Mouse (Mus musculus) heart, postnatal 4 days (tissue): ENCODE data around the gene Hspb7. TPM values are rescaled to one million over a fixed set of nuclear protein-coding genes. Genes with fewer than 3 reads are reported as not detected.

Experiments
- DNase-seq: peaks from one replicate; pipeline ENCODE4 v3.0.0; 2021
- total RNA-seq, 2 experiments: library from RNA; stranded (reverse); gene quantifications; 2 replicates each; pipeline ENCODE4 v1.2.3; 2021

Gene Hspb7
- total RNA-seq, 2 experiments from 2014 or later = 865 to 923 TPM

GRCm38 (mm10) chr4:141420886-141421285 lies 307 bp downstream of the Hspb7 start:
- DNase-seq = peak; percentile 58

GRCm38 (mm10) chr4:141421423-141421822 lies 844 bp downstream of the Hspb7 start:
- DNase-seq = peak; percentile 94

DNA sequence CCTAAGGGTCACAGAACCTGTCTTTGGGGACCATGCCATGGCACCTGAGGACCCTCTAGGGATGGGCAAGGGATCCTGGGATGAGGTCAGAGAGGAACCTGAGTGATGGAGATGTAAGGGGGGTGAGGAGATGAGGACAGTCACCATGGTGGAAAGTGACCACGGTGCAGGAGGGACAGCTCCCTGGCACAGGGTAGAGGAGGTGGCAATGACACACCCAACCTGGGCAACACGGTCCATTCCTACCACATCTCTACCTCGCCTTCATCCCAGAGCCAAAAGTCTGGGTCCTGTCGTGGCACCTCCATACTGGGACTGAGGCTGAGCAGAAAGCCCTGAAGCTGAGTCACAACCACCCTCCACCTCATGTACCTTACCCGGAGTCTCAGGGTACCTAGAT lies 2.3 kb downstream of the Hspb7 start:
- DNase-seq = no peak

DNA sequence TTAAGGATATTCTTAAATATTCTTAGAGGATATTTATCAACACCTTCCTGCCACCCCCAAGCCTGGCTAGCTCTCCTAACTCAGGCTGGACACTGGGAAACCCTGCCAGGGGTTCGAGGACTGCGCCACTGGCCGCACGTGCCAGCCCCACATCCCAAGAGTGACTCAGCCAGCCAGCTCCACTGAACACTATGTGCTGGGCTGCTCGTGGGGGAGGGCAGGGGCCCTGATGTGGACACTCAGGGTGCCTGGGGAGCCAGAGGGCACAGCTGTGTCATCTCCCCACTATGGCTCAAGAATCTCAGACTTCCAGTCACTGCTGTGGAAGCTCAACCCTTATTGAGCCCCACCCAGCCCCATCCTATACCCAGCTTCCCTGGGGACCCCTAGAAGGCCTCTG lies 2.7 kb downstream of the Hspb7 start:
- DNase-seq = peak; percentile 43

DNA sequence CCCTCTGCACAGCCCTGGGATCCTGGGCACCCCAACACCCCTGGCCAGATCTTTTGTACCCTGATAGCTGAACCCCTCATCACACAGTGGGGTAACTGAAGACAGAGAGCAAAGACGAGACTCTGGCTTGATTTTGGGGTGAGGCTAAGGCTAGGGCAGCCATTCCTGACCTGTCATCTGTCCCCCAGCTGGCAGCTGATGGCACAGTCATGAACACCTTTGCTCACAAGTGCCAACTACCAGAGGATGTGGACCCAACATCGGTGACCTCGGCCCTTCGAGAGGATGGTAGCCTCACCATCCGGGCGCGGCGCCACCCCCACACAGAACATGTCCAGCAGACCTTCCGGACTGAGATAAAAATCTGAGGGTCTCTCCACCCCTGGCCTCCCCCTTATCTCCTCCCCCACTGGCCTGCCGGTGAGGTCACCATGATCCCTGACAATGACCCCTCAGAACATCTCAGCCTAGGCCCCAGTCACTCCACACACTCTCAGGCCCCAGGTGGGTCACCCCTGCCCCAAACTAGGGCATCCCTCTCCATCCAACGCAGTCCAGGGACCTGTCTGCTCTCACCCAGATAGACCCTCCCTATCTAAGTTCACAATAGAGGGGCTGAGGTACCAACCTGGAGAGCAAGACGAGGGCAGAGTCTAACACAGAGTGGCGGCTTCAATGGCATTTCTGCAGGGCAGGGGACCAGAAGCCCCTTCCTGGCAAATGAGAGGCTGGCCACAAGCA lies 3.3 kb downstream of the Hspb7 start:
- peak; percentile 39 for DNase-seq

DNA sequence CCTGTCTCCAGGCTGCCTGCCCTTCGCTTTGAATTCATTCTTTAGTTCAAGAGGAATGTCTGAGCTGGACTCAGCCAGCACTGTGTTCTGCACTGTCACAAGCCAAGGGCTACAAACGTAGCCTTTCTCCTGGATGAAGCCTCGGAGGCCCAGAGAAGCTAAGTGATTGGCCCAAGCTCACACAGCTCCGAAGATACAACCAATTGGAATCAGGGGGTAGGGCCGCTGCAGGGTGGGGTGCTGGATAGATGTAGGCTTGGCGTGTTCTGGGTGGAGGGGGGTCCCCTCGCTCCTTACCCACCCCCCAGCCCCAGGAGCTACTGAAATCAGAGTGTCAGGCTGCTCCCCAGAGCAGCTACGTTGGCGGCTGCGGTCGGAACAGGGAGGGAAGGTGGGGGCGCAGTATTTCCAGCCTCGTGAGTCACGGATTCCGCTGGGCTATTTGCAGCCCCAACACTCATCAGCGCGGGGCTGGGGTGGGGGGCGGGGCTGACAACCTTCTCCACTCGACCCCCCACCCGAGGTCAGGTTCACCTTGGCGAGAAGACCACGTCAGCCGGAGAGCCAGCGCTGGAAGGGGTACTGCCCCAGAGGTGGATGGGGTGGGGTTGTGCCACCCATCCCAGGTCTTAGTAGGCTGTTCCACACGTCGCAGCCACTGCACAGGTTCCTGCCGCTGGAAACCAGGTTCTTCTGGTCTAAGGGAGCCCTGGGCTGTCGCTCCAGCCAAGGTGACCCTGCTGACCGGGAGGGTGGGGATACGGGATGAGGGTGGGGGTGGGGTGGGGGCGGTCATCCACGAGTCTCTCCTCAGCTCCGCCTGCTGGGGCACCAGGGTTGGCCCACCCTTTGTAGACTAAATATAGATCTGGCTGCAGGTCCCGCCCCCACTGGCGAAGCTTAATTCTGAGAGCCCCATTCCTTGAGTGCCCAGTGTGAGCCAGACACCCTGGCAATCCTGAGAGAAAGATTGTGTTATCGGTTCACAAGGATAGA lies 5.2 kb downstream of the Hspb7 start:
- peak; percentile 85 for DNase-seq

DNA sequence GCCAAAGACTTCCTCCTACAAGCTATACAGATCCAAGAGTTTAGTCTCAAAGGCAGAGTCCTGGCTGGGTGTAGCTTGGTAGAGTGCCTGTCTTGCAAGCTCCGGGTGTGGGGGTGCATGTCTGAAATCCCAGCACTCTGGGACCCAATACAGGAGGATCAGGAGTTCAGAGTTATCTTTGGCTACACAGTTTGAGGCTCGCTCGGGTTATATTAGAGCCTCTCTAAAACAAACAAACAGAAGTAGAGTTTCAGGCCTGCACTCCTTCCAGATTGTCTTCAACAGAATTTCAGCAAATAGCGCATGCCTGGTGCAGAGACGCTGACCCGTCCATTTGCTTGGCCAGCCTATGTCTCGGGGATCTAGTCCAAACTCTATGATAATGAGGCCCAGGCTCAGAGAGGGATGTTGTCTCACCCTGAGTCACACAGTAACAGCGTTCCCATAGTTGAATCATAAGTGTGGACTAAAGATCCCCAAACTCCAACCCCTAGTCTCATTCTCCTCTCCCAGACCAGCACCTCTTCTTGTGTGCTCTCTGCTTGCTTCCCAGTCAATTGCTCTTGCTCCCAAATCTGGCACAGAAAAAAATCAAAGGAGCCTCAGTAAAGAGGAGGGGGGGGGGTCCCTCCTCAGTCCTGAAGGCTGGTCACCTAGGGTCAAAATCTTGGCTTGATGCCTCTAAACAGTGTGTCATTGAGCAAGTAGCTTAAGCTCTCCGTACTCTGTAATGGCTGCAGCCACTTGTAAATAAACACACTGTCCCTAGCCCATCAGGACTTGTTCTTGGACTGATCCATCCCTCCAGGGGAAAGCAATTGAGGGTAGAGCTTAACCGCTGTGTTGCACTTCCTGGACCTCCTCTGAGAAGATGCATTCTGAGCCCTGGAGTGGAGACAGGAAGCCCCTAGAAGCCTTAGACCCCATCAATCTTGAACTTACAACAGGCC lies 6.5 kb downstream of the Hspb7 start:
- DNase-seq = no peak

GRCm38 (mm10) chr4:141427921-141428320 lies 7.3 kb downstream of the Hspb7 start:
- DNase-seq = no peak

GRCm38 (mm10) chr4:141429381-141429780 lies 8.8 kb downstream of the Hspb7 start:
- DNase-seq = peak; percentile 35

GRCm38 (mm10) chr4:141429847-141430246 lies 9.3 kb downstream of the Hspb7 start:
- peak; percentile 74 for DNase-seq

DNA sequence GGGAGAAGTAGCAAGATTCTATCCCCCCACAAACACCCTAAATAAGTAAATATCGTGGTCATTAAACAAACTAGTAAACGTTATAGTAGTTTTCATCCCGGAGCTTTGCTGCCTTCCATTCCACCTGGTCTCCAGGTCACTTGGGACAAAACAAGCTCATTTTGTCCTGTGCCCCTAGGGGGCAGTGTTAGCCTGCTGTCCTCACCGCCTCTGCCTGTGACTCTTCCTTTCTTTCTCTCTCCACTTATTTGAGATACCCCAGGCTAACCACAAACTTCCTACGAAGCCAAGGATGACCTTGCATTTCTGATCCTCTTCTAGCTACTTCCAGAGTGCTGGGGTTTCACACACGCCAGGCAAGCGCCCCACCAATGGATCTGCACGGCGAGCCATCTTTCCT lies 10.4 kb downstream of the Hspb7 start:
- DNase-seq = peak; percentile 80

- no peak for DNase-seq
These were observed 12.1 kb downstream of the Hspb7 start for GRCm38 (mm10) chr4:141432666-141433065.

- DNase-seq = no peak
These were observed 12.6 kb downstream of the Hspb7 start for GRCm38 (mm10) chr4:141433191-141433590.

DNA sequence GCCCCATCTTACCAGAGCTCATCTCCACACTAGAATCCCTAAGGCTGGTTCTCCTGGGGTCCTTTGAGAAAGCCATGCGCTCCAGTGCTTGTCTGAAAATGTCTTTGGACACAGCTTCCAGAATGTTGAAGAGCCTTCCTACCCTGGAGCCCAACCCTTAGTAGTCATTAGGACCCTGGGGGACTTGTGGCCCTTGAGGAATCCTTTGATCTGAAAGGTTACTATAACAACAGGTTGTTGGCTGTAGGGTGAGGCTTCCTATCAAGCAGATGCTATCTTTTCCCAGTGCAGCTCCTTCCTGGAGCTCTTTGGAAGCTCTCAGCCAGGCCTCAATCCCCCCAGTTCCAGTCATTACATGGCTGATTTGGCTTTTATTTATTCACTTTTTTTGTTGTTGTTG lies 15.4 kb downstream of the Hspb7 start, which contains the start of gene Srarp:
Gene Srarp, minus strand, starts transcription at position 132 of the 400 bp plus-strand sequence.
- no peak for DNase-seq

DNA sequence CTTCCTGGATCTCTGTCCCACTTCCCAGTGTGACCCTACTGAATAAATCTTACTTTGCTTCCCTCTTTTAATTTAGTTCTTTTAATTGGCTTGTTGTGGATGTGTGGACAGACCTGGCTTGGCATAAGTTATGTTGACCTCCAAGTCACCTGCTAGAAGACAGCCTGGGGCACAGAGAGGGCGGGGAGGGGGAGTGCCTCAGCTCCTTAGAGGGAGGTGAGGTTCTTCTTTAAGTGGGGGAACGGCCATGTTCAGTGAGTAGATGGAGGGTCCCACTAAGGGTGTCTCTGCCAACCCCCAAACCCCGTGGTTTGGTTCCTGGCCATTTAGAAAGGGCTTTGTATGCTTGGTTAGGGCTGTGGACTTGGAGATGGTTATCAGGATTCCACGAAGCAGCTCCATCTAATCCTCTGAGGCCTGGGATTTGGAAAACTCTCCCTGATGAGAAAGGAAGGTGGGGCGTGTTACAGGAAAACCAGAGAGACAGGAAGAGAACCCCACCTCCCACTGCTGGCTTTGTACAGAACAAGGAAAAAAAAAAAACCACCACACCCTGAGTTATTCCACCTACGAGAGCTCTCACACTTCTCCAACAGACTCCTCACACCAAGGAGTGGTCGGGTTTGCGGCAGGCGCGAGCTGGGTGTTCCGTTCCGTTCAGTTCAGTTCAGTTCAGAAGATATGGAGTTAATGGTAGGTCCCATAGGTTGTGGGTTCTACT lies 18.7 kb downstream of the Hspb7 start:
- no peak for DNase-seq

- DNase-seq = no peak
These were observed 20.3 kb downstream of the Hspb7 start for GRCm38 (mm10) chr4:141440877-141441276.

DNA sequence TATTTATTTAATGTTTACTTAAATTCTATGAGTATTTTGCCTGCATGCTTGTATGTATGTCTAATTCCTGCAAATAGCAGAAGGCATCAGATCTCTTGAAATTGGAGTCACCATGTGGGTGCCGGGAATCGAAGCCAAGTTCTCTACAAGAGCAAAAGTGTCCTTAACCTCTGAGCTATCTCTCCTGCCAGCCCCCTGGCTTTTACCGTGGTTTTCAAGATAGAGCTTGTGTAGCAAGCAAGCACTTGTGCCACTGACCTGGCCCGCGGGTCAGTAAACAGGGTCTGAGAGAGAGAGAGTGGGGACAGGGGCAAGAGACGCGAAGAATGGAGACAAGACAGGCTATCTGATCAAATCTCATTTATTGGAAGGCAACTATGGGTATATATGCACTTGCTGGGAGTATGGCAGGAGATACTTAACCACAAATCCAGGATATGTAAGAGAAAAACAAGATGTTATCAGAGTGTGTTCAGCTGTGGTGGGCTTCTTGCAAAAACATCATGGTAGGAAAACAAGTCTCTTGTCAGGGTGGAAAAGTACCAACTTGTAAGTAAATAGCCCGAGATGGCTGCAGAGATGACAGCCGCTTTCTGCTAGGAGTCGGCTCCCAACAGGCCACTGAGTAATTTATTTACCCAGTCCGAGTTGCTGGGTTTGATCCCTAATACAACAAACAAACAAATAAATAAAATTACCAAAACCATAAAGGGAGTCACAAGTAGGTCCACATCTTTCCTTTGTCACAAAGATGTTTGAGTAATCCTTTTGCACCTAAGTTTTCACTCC lies 23.3 kb downstream of the Hspb7 start:
- no peak for DNase-seq

DNA sequence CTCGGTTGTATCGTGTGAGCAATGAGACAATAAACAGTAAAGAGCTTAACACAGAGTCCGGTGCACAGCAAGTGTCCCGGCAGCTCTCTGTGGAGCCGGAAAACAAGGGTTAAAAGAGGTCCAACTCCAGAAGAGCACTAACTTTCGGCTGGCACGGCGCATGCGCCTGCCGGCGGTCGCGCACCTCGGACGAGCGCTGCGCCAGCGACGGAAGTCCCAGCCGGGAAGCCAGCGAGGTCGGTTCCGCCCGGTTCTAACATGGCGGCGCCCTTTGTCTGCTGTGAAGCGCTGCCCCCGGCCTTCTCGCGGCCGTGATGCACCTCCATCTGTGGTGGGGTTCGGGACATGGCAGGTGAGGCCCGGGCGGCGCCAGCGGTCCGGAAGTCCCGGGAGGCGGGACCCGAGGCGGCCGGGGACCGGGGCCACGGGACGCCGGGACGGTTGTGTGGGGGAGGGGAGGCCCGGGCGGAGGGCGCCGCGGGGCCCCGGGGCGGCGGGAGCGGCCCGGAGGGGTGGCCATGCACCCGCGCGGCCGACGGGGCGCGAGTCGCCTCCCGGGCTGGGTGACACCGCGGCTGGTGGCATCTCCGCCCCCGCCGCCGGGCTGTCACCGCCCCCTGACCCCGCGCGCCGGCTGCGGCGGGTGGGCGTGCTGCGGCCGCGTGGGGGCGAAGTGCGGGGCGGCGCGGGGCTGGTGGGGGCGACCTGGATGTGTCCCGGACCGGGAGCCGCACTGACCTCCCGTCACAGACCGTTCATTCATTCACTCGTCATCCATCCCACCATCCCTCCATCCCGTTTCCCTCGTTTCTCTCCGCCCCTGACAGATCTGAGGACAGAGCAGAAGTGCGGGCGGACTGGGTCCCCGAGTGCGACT lies 24.1 kb downstream of the Hspb7 start, which contains the start of gene Zbtb17:
Gene Zbtb17, plus strand, starts transcription at position 204 of the 877 bp plus-strand sequence.
- peak; percentile 93 for DNase-seq

DNA sequence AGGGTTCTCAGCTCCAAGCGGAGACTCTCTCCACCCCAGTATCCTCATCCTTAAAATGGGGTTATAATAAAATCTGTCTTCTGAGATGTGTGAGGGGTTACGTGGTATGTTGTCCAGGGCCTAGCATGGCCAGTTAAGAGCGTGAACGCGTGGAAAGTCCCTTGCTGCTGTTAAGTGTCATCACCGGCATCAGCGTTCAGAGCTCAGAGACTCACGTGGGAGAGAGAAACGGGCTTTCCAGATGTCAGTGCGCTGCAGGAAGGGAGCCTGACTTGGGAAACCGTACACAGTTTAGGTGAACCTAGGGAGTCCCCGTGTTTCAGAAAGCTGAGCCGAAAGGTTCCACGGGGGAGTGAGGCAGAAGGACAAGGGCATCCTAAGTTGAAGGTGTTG lies 24.7 kb downstream of the Hspb7 start:
- no peak for DNase-seq
